Mouse (Mus musculus) macrophage (primary cell): ENCODE measurements around the gene Cep290. TPM values are rescaled to one million over a fixed set of nuclear protein-coding genes. Genes with fewer than 3 reads are reported as not detected.
A peak's percentile ranks its signal among the peaks of the same experiment; 100 is the strongest.

Experiments used
- H3K27ac ChIP-seq: fragments of 350-480 bp; formaldehyde crosslinking; 2 replicates; pipeline ENCODE4 v1.9.0; 2021
- H3K36me3 ChIP-seq: fragments of 350-480 bp; formaldehyde crosslinking; 2 replicates; pipeline ENCODE4 v1.9.0; 2021; ENCODE audit errors: inconsistent target
- H3K4me3 ChIP-seq: fragments of 350-480 bp; formaldehyde crosslinking; 2 replicates; pipeline ENCODE4 v1.9.0; 2021; ENCODE audit errors: inconsistent target
- H3K79me2 ChIP-seq: fragments of 350-480 bp; formaldehyde crosslinking; 2 replicates; pipeline ENCODE4 v1.9.0; 2021; ENCODE audit errors: inconsistent target
- WGBS: methylation state at CpG from one replicate; pipeline ENCODE4 v1.1.7; 2026; ENCODE audit warnings: inconsistent platforms; ENCODE audit not compliant: missing documents; 5-methylcytosine and 5-hydroxymethylcytosine counted together
- polyA plus RNA-seq: library from polyadenylated mRNA; stranded (reverse); fragments of 250-400 nt; gene quantifications from 3 replicates; pipeline ENCODE4 v1.2.4, GENCODE M21; 2018; ENCODE audit warnings: inconsistent platforms
- total RNA-seq, 78 experiments: library from RNA; depleted of rRNA; stranded (reverse); fragments of 250-400 nt; gene quantifications; 1 replicate in 9 of 78; 2 replicates in 24 of 78; 3 replicates in 43 of 78; 4 replicates in 2 of 78; pipeline ENCODE4 v1.2.4; 2018; ENCODE audit warnings: inconsistent platforms in 56 of 78

Gene Cep290
- 10 to 100 TPM in 22 of 26 experiments, 1 to 10 TPM in 4; 5.3 to 59.9 (median 35.3) TPM for total RNA-seq (2018; cell fraction: chromatin; rRNA removed)
- 10 to 100 TPM in 2 of 26 experiments, 1 to 10 TPM in 24; 4.2 to 11.8 (median 6.7) TPM for total RNA-seq (2018; cell fraction: cytosol; rRNA removed)
- 10 to 100 TPM in 19 of 26 experiments, 1 to 10 TPM in 7; 4.0 to 31.3 (median 18.1) TPM for total RNA-seq (2018; cell fraction: nucleus; rRNA removed)
- polyA plus RNA-seq, result 2.9 to 5.7 TPM (median 5.4 TPM) in 3 replicates

GRCm38 (mm10) chr10:100487097-100487978, at the start of gene Cep290, which contains the start of gene Tmtc3:
Gene Cep290 (plus strand): TSS chr10:100487558.
Gene Tmtc3 (minus strand): TSS chr10:100487350.
- peak within 1 kb of the TSS; percentile 51 for H3K27ac ChIP-seq
- H3K4me3 ChIP-seq, result peak within 1 kb of the TSS; percentile 97
- H3K79me2 ChIP-seq, result peaks cover 47% of the 10 kb centered on the region
- no peaks in the 10 kb centered on the region for H3K36me3 ChIP-seq
- WGBS, result 1% methylated on average over 63 of the region's 63 CpGs

GRCm38 (mm10) chr10:100449394-100449793, 38.0 kb upstream of the Cep290 start:
- Histone ChIP-seq H3K4me3 (no peak overlapping the region), H3K36me3 (peaks cover 31% of the 10 kb centered on the region), H3K27ac (no peak overlapping the region), H3K79me2 (no peaks in the 10 kb centered on the region)

- Histone ChIP-seq H3K36me3 (peaks cover 32% of the 10 kb centered on the region), H3K79me2 (no peaks in the 10 kb centered on the region), H3K4me3 (no peak overlapping the region), H3K27ac (no peak overlapping the region)
These were observed 26.8 kb upstream of the Cep290 start for GRCm38 (mm10) chr10:100460515-100460914.

GRCm38 (mm10) chr10:100475040-100475439, 12.3 kb upstream of the Cep290 start:
- H3K27ac ChIP-seq, result no peak overlapping the region
- 44% methylated on average over 2 of the region's 3 CpGs for WGBS
- no peak overlapping the region for H3K4me3 ChIP-seq
- peaks cover 7% of the 10 kb centered on the region; the same call in 1 of the 2 replicates for H3K79me2 ChIP-seq
- H3K36me3 ChIP-seq, result peaks cover 30% of the 10 kb centered on the region

- H3K4me3 ChIP-seq, result no peak overlapping the region
- 95% methylated on average over 3 of the region's 3 CpGs for WGBS
- peaks cover 7% of the 10 kb centered on the region for H3K36me3 ChIP-seq
- H3K27ac ChIP-seq, result no peak overlapping the region
- H3K79me2 ChIP-seq, result peaks cover 49% of the 10 kb centered on the region
These were observed 7.8 kb upstream of the Cep290 start for GRCm38 (mm10) chr10:100479538-100479937.

GRCm38 (mm10) chr10:100486701-100487096, 659 bp upstream of the Cep290 start:
- peaks cover 51% of the 10 kb centered on the region for H3K79me2 ChIP-seq
- peak overlapping the region; percentile 51 for H3K27ac ChIP-seq
- WGBS, result 1% methylated on average over 13 of the region's 13 CpGs
- no peaks in the 10 kb centered on the region for H3K36me3 ChIP-seq
- H3K4me3 ChIP-seq, result peak overlapping the region; percentile 97

- Histone ChIP-seq H3K4me3 (no peak overlapping the region), H3K36me3 (no peaks in the 10 kb centered on the region), H3K79me2 (peaks cover 1% of the 10 kb centered on the region; the same call in 1 of the 2 replicates), H3K27ac (no peak overlapping the region)
- 88% methylated on average over 7 of the region's 7 CpGs for WGBS
These were observed 4.6 kb downstream of the Cep290 start for GRCm38 (mm10) chr10:100491916-100492315.

- Histone ChIP-seq H3K27ac (no peak overlapping the region), H3K36me3 (peaks cover 10% of the 10 kb centered on the region; the same call in 1 of the 2 replicates), H3K79me2 (no peaks in the 10 kb centered on the region), H3K4me3 (no peak overlapping the region)
- 93% methylated on average over 3 of the region's 3 CpGs for WGBS
These were observed 11.0 kb downstream of the Cep290 start for GRCm38 (mm10) chr10:100498309-100498708.

- Histone ChIP-seq H3K27ac (no peak overlapping the region), H3K36me3 (no peaks in the 10 kb centered on the region), H3K4me3 (no peak overlapping the region), H3K79me2 (no peaks in the 10 kb centered on the region)
- 80% methylated on average over 1 of the region's 1 CpGs for WGBS
These were observed 20.8 kb downstream of the Cep290 start for GRCm38 (mm10) chr10:100508170-100508569.

GRCm38 (mm10) chr10:100521617-100522016, 34.3 kb downstream of the Cep290 start:
- Histone ChIP-seq H3K79me2 (no peaks in the 10 kb centered on the region), H3K27ac (no peak overlapping the region), H3K4me3 (no peak overlapping the region), H3K36me3 (no peaks in the 10 kb centered on the region)
- 13% methylated on average over 4 of the region's 4 CpGs for WGBS

- Histone ChIP-seq H3K36me3 (no peaks in the 10 kb centered on the region), H3K27ac (no peak overlapping the region), H3K79me2 (no peaks in the 10 kb centered on the region), H3K4me3 (no peak overlapping the region)
- WGBS, result 97% methylated on average over 9 of the region's 9 CpGs
These were observed 35.0 kb downstream of the Cep290 start for GRCm38 (mm10) chr10:100522330-100522729.

- Histone ChIP-seq H3K27ac (no peak overlapping the region), H3K79me2 (no peaks in the 10 kb centered on the region), H3K4me3 (no peak overlapping the region), H3K36me3 (no peaks in the 10 kb centered on the region)
- 96% methylated on average over 9 of the region's 9 CpGs for WGBS
These were observed 37.4 kb downstream of the Cep290 start for GRCm38 (mm10) chr10:100524499-100525390.

GRCm38 (mm10) chr10:100556566-100557175, 69.3 kb downstream of the Cep290 start:
- Histone ChIP-seq H3K79me2 (no peaks in the 10 kb centered on the region), H3K27ac (no peak overlapping the region), H3K4me3 (no peak overlapping the region), H3K36me3 (no peaks in the 10 kb centered on the region)
- WGBS, result 91% methylated on average over 3 of the region's 3 CpGs
